Mouse (Mus musculus) gastrocnemius, postnatal 25 days (tissue): ENCODE measurements around the gene Ppa1. TPM values are rescaled to one million over a fixed set of nuclear protein-coding genes. Genes with fewer than 3 reads are reported as not detected.

ENCODE experiments used
- DNase-seq: peaks from one replicate; pipeline ENCODE4 v3.0.0; 2022
- total RNA-seq, 2 experiments: library from RNA; stranded (reverse); gene quantifications; 1 replicate in 1 of 2; 2 replicates in 1 of 2; pipeline ENCODE4 v1.2.3; 2021

The Ppa1 gene
- total RNA-seq, 2 experiments from 2014 or later = 46.7 to 51.8 TPM

DNA sequence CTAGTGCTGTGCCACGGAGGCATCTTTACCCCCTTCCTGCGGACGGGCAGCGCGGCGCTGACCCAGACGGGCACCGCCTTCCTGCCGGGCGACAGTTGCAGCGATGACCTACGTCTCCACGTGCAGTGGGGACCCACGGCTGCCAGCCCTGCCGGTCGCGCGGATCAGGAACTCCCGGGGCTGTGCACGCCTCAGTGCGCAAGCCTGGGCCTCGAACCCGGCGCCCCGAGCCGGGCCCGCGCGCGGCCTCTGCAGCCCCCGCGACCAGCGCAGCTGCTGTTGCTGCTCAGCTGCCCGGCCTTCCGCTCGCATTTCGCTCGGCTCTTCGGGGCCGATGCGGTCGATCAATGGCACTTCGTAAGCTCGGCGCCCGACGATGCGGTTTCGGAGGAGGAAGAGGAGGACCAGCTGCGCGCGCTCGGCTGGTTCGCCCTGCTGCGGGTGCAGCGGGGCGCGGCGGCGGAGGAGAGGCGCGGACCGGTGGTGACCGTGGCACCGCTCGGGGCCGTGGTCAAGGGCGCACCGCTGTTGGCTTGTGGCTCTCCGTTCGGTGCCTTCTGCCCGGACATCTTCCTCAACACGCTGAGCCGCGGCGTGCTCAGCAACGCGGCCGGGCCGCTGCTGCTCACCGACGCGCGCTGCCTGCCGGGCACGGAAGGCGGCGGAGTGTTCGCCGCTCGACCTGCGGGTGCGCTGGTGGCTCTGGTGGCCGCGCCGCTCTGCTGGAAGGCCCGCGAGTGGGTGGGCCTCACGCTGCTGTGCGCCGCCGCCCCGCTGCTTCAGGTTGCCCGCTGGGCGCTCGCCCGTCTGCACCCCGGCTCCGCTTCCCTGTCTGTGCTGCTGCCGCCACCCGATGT is 47.6 kb downstream of the Ppa1 start:
- no peak for DNase-seq

DNA sequence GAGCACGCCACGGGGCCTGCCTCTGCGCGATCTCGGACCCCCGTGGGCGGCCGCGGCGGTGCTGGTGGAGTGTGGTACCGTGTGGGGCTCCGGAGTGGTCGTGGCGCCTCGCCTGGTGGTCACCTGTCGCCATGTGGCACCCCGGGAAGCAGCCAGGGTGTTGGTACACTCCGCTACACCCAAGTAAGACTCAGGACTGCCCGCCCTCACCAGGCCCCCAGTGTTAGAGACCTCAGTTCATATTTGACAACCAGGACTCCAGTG is 48.1 kb downstream of the Ppa1 start:
- no peak for DNase-seq

DNA sequence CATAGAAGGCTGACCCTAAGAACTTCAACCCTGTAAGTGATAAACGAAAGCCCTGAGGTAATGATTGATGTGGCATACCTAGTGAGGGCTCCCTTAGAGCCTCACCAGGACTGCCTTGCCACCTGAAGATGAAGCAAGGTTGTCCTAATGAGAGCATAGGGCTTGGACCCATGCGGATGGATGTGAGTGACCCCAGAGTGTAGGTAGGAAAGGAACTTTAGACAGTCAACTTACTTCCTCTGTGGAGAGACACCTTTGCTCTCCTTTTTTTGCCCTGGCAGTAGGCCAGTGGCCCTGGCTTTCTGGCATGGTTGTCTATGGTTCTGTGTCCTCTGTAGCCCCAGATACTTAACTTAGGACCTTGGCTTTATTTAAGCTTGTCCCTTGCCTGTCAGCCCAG is 48.7 kb downstream of the Ppa1 start:
- no peak for DNase-seq

DNA sequence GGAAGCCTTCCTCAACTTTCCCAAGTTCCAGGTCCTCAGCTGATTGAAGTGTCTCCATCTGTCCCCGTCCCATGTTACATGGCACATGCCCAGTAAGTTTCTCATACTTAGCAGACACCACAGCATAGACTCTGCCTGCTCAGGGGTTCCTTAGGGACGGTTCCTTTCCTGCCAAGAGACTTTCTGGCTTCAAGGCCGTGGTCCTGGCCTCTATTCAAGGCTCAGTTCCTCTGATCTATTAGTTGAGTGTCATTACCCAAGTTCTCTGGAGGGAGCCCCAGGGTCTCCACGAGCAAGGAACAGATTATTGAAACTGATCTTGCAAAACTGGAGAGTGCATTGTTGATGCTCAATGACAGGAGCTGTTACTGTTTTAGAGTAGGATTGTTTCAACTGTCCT is 56.3 kb downstream of the Ppa1 start:
- DNase-seq = no peak

DNA sequence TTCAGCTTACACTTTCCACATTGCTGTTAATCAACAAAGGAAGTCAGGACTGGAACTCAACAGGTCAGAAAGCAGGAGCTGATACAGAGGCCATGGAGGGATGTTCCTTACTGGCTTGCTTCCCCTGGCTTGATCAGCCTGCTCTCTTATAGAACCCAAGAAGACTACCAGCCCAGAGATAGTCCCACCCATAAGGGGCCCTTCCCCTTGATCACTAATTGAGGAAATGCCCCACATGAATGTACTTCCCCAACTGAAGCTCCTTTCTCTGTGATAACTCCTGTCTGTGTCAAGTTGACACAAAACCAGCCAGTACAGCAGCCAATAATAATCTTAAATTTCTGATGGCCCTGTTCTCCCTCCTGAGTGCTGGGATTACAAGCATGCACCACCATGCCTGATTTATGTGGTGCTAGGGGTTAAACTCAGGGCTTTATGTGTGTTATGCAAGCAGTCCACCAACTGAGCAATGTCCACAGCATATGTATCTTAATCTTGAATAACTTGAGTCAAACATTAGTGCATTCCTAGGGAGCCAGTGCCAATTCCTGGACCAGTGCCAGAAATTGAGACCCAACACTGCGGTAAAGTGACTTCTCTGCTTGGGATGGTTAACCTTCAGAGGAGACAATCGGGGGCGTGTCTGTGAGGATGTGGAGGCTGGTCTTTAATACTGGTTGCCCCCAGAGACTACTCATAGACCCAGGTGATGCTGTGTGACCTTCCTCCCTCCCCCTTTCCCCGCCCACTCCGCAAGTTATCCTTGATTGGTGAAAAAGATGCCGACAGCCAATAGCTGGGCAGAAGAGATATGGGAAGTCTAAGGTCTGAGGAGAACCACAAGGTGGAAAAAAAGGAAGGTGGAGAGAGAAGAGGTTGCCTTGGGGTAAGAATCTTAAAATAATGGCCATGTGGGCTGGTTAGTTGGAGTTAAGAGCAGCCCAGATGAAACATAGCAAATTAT is 58.3 kb downstream of the Ppa1 start:
- DNase-seq = no peak

DNA sequence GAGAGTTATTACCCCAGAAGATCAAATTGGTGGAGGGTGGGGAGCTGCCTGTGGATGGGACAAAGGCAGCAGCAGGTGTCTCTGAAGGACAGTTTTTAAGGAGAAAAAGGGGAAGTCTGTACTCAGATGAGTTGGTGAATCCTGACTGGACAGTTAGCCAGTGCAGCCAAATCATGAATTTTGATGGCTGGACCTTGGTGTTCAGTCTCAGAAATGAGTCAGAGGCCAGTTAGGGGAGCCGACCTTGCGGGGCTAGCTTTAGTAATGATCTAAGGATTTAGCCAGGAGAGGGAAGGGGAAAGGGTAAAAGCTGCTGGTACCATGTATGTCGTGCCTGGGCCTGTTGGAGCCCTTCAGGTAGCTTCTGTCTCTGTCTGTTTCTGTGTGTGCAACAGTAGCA is 65.2 kb downstream of the Ppa1 start:
- no peak for DNase-seq

DNA sequence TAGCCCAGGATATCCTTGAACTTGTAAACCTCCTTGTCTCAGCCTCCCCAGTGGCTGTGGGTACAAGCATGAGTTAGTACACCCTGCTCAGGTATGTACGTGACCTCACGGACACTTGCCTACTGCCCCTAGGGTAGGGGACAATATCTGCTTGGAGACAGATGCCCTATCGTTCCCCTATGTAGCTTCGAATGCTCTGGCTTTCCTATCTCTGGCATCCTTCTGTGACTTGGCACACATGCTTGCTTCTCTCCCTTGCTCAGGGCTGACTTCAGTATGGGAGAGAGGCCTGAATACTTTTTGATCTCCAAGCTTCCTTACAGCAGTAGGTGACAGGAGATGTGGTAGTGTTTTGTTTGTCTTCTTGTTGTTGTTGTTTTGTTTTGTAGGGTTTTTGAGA is 65.8 kb downstream of the Ppa1 start:
- no peak for DNase-seq

DNA sequence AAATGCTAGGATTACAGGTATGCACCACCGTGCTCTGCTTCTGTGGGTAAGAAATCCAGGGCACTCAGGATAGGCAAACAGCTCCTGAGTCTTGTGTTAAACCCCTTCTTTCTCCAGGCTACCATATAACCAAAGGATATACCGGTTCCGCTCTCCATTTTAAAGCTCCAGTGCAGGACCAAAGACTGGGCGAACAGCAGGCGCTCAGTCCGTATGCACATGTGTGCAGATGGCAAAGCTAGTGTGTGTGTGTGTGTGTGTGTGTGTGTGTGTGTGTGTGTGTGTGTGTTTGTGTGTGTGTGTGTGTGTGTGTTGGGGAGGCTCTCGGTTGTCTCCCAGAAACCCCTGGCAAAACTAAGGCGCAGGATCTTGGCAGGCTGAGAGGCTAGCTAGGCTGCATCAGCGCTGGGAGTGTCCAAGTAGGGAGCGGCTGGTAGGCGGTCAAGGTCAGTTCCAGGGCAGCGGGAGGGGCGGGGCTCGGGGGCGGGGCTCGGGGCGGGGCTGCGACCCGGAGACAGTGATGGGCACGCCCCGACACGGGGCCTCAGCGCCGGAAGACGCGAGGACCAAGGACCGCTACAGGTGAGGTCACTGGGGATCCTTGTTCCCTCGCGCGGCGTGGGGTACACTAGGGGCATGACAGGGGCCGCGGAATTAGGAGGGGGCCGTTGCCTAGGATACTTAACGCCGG is 66.6 kb downstream of the Ppa1 start, which contains the start of gene Aifm2:
Gene Aifm2 (plus strand): TSS at position 493 of the 691 bp plus-strand sequence.
- peak; percentile 84 for DNase-seq

DNA sequence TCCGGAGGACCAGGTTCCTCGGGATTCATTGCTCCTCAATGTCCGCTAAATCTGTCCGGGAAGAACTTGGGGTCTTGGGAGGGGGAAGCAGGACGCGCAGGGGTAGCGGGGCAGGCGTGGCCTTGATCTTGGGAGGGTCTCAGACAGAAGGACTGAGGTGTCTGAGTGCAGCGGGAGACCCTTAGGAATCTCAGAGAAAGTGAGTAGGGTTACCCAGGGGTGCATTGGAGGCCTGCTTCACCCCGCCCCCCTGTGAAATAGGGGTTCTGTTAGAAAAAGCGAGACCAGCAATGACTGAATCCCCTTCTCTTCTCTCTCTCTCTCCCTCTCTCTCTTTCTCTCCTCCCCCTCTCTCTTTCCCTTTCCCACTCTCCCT is 67.1 kb downstream of the Ppa1 start:
- no peak for DNase-seq

DNA sequence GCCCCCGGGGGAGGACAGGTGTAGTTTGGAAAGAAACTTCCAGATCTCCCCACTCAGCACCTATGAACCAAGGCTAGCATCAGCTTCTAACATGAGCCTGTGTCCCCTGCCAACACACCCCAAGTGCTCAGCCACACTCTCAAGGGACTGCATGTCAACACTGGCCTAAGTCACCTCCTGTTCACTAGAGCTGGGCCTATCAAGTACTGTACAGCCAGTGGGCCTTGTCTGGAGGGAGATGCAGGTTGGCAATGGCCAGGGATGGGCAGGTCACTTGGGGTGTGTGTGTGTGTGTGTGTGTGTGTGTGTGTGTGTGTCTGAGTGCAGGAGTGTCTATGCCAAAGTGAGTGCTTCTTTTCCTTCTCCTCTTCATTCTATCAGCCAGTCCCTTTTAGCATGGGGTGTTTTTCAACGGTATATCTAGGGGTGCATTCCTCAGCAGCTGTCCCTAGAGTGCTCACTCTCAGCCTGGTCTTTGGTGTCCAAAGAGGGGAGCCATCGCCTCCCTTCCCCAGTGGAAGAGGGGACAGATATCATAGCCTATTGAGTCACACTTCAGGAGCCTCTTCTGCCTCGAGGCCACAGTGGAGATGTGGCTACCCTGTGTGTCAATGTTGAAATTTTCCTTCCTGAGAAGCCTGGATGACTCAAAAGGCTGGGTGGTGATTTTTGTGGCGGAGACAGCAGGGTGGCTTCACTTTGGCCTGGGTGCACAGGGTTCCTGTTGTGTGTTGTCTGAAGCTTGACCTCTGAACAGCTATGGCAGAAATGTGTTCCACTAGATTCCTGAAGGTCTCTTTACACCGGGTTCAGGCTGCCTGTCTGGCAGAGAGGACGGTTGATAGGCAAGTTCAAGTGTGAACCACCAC is 67.9 kb downstream of the Ppa1 start:
- no peak for DNase-seq

DNA sequence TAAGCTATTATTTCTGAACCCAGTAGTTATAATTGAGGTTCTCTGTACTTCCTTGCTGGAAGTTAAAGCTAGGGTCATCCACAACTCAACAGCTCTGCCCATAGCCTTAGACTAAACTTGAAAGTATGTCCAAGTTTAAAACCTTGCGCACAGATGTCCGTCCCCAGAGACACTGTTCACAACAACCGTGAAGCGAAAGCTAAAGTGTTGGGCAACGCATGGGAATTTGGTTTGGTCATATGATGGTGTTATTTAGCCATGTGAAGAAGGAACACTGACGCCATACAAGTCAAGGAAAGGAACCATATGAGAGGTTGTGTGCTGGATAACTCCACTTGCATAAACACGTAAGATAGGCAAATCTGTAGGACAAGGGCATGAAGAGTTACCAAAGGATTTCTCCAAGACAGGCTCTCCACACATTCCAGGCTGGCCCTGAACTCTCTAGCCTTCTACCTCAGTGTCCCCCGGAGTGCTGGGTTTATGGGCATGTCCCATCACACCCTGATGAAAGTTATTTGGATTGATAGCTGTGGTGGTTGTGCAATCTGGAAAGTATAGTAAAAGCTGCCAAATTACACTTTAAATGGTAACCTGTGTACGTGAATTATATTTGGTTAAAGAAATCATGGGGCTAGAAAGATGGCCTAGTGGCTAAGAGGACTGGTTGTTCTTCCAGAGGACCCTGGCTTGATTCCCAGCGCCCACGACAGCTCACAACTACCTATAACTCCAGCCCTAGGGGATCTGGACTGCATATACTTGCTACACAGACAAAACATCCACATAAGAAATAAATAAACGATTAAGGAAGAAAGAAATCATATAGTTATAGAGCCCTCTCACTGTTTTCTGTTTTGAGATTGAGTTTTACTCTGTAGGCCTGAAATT is 69.3 kb downstream of the Ppa1 start:
- DNase-seq = no peak

DNA sequence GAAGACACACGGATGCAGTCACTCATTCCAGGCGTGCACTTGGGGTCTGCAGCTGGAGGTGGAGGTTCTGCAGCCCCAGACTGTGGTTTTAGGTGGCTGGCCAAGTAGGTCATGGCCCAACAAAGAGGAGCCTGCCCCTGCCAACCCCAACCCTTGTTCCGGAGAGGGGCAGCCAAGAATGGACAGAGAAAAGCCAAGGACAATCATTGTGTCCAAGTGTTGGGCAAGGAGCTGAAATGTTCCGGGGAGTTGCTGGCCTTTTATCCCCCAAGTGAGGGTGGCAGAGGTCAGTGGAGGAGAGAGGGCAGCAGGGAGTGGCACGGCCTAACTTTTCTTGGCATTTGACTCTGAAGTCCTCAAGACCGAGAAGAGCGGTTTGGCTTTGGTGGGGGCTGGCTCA is 72.0 kb downstream of the Ppa1 start:
- no peak for DNase-seq

DNA sequence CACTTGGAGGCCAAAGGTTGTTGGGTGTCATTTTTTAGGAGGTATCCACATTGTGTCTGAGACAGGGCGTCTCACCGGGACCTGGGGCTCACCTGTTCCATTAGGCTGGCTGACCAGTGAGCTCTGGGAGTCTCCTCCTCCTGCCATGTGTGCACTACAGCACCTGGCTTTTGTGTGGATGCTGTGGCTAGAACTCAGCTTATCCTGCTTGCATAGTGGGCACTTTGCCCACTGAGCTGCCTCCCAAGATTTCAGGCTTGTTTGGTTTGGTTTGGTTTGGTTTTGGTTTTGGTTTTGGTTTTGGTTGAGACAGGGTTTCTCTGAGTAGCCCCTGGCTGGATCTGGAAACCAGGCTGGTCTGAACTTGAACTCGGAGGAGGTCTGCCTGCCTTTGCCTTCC is 73.9 kb downstream of the Ppa1 start:
- no peak for DNase-seq

DNA sequence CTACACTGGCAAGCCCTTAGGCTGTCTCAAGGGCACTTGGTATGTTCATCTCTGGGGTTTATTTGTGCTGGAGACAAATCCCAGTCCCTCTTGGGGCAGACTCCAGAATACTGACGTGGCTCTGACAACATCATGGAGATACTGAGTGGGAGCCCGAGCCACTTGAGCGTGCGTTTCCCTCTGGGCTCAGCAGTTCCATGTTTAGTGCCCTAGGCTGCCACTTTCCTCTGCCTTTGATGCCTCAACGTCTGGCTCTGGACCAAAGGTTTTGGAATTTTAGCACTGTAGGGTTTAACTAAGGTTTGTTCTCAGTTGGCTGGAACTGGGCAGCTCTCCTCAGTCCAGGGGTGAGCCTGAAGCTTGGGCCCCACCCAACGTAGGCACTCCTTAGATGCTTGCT is 74.9 kb downstream of the Ppa1 start:
- DNase-seq = no peak

Other genes starting within 250 kb of the Ppa1 start
- not detected for gene Nodal, start 230.6 kb upstream of the Ppa1 start, total RNA-seq
- 100 to 1,000 TPM in 1 of 2 experiments, 10 to 100 TPM in 1; 94.8 to 112 TPM for gene Eif4ebp2, start 195.9 kb upstream of the Ppa1 start, total RNA-seq
- gene Lrrc20, start 172.8 kb upstream of the Ppa1 start, total RNA-seq = 100 to 1,000 TPM; 114 to 132 TPM
- not detected for gene Npffr1, start 53.1 kb upstream of the Ppa1 start, total RNA-seq
- 100 to 1,000 TPM in 1 of 2 experiments, 10 to 100 TPM in 1; 99.2 to 113 TPM for gene Sar1a, start 31.7 kb downstream of the Ppa1 start, total RNA-seq
- gene Tysnd1, start 47.0 kb downstream of the Ppa1 start, total RNA-seq = 10 to 100 TPM; 10.6 to 12.9 TPM
- gene Aifm2, start 66.7 kb downstream of the Ppa1 start, total RNA-seq = 10 to 100 TPM; 13.5 to 19.4 TPM
- under 1 TPM; 0.72 to 0.92 TPM for gene H2afy2, start 135.6 kb downstream of the Ppa1 start, total RNA-seq